Mouse (Mus musculus): ENCODE measurements at regions not wholly inside any gene's neighbourhood (a gene's known extent, or its start where the extent isn't known, plus 50 kb on each side); places are given as distances from the start of the nearest gene placed in this dataset.

DNA sequence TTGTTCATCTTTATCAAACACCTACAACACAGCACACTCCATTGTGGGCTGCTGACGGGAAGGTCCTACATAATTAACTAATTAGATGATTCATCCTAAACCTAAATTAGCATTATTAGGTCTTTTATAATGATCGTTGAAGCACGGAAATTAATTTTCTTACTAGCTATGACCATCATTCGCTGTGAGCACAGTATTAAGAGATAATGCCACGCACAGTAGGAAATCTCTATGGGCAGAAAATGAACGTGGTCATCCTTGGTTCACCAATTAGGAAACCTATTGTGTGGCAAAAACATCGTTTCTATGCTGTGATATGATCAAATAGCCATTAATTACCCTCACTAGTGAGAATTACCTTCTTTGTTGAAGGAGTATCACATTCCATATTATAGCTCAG lies 56.4 kb upstream of the Mbip start:
- DNase-seq: no peak

Data from cerebellum, postnatal 36 days (tissue).